Mouse (Mus musculus) megakaryocyte, embryonic 14.5 days (primary cell): ENCODE data around the gene Col6a6. TPM values are rescaled to one million over a fixed set of nuclear protein-coding genes. Genes with fewer than 3 reads are reported as not detected.
"Not testable (repeated sequence)": the region's sequence is repeated elsewhere in the genome, so short reads cannot be mapped to it uniquely, and the experiment has no call there.

ENCODE experiments used
- H3K27me3 ChIP-seq: replicated peaks from 2 replicates; pipeline ENCODE3; 2012; ENCODE audit warnings: inconsistent platforms
- H3K36me3 ChIP-seq: replicated peaks from 2 replicates; pipeline ENCODE3; 2012; ENCODE audit warnings: low read length, inconsistent platforms, mixed read lengths
- H3K4me1 ChIP-seq: 2 replicates; pipeline ENCODE4 v1.6.1; 2012; ENCODE audit warnings: inconsistent platforms
- H3K4me3 ChIP-seq: replicated peaks from 2 replicates; pipeline ENCODE3; 2012; ENCODE audit warnings: moderate library complexity, mild to moderate bottlenecking, inconsistent platforms
- H3K9me3 ChIP-seq: 2 replicates; pipeline ENCODE4 v1.6.1; 2012; ENCODE audit warnings: inconsistent platforms
- FLI1 ChIP-seq: IDR thresholded peaks from 2 replicates; pipeline ENCODE4 v1.6.1; 2012; ENCODE audit warnings: low read length, inconsistent platforms, mixed read lengths
- GATA1 ChIP-seq: IDR thresholded peaks from 3 replicates; pipeline ENCODE4 v1.6.1; 2012; ENCODE audit warnings: mixed read lengths, low read length, inconsistent platforms, borderline replicate concordance
- polyA plus RNA-seq: library from polyadenylated mRNA; stranded (reverse); fragments of >175 nt; gene quantifications from 2 replicates; pipeline ENCODE4 v1.2.3, GENCODE M21; 2012; ENCODE audit warnings: low replicate concordance; ENCODE audit not compliant: insufficient read depth

Col6a6 gene
- polyA plus RNA-seq, result 0.12 TPM in 1 of 2 replicates, not detected in the other

GRCm38 (mm10) chr9:105827791-105828385 lies at the start of gene Col6a6:
TSS of gene Col6a6 (minus strand) at chr9:105828160.
- H3K4me3 ChIP-seq, result no peak within 1 kb of the TSS
- H3K4me1 ChIP-seq, result no peaks in the 10 kb centered on the region
- H3K9me3 ChIP-seq, result no peaks in the 10 kb centered on the region
- no peak for TF ChIP-seq FLI1
- TF ChIP-seq GATA1, result no peak
- peaks cover 5% of the 10 kb centered on the region for H3K27me3 ChIP-seq
- no peaks in the 10 kb centered on the region for H3K36me3 ChIP-seq

DNA sequence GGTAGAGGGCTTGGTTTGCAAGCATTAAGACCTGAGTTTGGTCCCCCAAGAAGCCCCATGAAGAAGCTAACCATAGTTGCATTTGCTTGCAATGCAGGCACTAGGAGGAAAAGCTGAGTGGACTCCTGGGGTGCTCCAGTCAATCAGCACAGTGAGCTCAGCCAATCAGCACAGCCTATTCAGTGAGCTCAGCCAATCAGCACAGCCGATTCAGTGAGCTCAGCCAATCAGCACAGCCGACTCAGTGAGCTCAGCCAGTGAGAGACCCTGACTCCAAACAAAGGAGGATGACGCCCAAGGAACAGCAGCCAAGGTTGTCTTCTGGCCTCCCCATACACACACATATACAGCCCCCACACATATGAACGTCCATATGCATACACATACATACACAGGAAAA lies 48.2 kb upstream of the Col6a6 start:
- Histone ChIP-seq H3K4me1 (no peaks in the 10 kb centered on the region), H3K9me3 (no peaks in the 10 kb centered on the region), H3K27me3 (no peaks in the 10 kb centered on the region), H3K4me3 (no peak overlapping the region), H3K36me3 (no peaks in the 10 kb centered on the region)
- no peak for TF ChIP-seq FLI1

GRCm38 (mm10) chr9:105871643-105872042 lies 43.7 kb upstream of the Col6a6 start:
- Histone ChIP-seq H3K4me3 (no peak overlapping the region), H3K9me3 (no peaks in the 10 kb centered on the region), H3K36me3 (no peaks in the 10 kb centered on the region), H3K4me1 (no peaks in the 10 kb centered on the region), H3K27me3 (no peaks in the 10 kb centered on the region)
- TF ChIP-seq GATA1 (no peak), FLI1 (no peak)

DNA sequence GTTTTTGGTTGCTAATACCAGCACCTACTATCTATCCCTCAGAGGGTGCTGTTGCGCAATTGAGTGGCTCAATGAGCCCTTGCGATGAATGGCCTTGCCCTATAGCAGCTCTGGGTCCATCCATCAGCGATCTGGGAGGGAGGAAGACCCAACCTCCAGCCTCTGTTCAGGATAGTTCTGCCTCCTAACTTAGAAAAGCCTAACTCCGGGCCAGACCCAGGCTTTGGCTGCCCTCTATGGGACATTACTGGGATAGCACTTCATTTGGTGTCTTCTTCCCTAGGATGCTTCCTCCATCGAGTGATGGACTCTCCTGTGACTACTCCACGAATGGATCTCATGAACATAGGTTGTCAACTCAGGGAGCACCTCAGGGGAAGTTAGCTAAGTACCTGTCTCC lies 29.8 kb upstream of the Col6a6 start:
- Histone ChIP-seq H3K9me3 (no peaks in the 10 kb centered on the region), H3K36me3 (no peaks in the 10 kb centered on the region), H3K4me1 (no peaks in the 10 kb centered on the region), H3K4me3 (no peak overlapping the region), H3K27me3 (no peaks in the 10 kb centered on the region)
- no peak for TF ChIP-seq FLI1
- TF ChIP-seq GATA1, result no peak

DNA sequence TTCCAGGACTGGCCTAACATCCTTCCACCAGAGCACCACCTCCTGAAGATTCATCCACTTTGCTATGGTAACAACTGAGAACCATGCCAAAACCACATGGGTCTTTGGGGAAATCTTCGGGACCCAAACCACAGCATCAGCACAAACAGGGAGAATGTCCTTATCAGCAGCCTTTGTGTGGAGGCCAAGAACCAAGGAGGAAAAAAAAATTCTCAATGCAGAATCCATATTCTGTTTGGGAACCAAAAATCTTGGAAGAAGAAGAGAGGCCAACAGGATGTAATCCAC lies 24.8 kb upstream of the Col6a6 start:
- H3K27me3 ChIP-seq, result no peaks in the 10 kb centered on the region
- no peaks in the 10 kb centered on the region for H3K36me3 ChIP-seq
- H3K4me3 ChIP-seq, result no peak overlapping the region

DNA sequence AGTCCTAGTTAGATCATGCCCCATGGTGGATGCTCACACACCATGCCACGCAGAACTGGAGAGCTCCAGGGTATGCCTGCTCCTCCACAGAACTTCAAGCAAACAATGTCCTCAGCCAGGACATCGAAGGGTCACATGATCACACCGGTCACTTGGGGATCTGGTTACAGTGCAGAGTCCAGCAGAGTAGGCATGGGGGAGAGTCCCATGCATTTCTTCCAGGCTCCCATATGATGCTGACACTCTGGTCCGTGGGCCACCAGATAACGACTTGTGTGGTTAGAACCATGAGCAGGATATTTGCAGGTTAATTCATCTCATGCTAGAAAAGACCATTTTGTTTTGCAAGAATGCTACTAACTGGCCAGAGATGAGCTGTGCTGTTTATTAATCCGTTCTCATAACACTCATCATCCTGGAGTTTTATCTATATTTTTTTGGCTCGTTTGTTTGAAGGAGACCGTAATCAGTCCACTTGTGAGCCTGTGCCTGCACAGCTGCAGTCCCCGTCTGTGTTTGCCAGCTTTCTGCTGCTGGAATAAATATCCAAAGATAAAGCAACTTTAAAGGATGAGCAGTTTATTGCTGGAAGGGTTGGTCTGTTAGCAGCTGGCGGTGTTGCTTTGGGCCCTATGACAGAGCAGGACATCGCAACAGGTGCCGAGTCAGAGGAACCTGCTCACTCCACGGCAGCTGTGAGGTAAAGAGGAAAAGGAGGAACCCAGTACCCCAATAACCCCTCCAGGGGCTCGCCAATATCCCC lies 24.2 kb upstream of the Col6a6 start:
- H3K27me3 ChIP-seq, result no peaks in the 10 kb centered on the region
- H3K9me3 ChIP-seq, result no peaks in the 10 kb centered on the region
- no peaks in the 10 kb centered on the region for H3K36me3 ChIP-seq
- TF ChIP-seq GATA1, result no peak
- TF ChIP-seq FLI1, result no peak
- no peak overlapping the region for H3K4me3 ChIP-seq
- H3K4me1 ChIP-seq, result no peaks in the 10 kb centered on the region

More for the DNA sequence above, 24.8 kb upstream of the Col6a6 start:
- Histone ChIP-seq H3K4me1 (no peaks in the 10 kb centered on the region), H3K9me3 (no peaks in the 10 kb centered on the region)
- TF ChIP-seq FLI1 (no peak), GATA1 (no peak)

DNA sequence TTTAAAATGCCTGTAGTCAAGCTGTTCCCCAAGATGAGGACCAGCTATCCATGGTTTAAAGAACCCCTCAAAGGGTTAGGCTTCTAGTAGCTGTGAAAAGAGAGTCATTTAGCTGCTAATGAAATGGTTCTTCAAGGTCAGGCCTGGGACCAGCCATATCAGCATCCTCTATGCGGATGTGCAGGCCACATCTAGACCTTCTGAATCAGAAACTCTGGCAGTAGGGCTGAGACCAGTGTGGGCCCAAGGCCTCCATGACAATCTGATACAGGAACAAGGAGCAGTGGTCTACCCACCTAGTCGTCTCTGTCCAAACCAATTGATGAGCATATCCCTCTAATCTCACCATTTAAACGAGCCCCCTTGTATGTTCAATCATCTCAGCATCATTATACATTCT lies 23.1 kb upstream of the Col6a6 start:
- no peaks in the 10 kb centered on the region for H3K4me1 ChIP-seq

DNA sequence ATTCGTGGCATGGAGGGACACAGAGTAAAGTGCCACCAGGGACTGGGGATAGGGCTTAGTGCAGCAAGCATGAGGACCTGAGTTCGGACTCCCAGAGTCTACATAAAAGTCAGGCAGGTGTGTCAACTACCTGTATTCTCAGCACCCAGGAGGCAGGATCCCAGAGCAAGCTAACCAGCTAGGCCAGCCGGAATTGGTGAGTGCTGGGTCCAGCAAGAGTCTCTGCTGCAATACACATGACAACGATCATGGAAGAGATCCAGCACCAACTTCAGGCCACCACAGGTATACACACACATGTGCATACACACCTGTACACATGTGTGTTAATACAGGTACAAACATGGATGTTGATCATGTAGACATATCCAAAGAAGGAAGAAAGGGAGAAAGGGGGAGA lies 20.4 kb upstream of the Col6a6 start:
- Histone ChIP-seq H3K4me1 (no peaks in the 10 kb centered on the region), H3K36me3 (no peaks in the 10 kb centered on the region), H3K4me3 (no peak overlapping the region), H3K9me3 (no peaks in the 10 kb centered on the region), H3K27me3 (no peaks in the 10 kb centered on the region)
- TF ChIP-seq GATA1, result no peak
- TF ChIP-seq FLI1, result no peak

More for the DNA sequence above, 23.1 kb upstream of the Col6a6 start:
- Histone ChIP-seq H3K27me3 (no peaks in the 10 kb centered on the region), H3K9me3 (no peaks in the 10 kb centered on the region), H3K4me3 (no peak overlapping the region), H3K36me3 (no peaks in the 10 kb centered on the region)
- TF ChIP-seq FLI1, result no peak
- TF ChIP-seq GATA1, result no peak

DNA sequence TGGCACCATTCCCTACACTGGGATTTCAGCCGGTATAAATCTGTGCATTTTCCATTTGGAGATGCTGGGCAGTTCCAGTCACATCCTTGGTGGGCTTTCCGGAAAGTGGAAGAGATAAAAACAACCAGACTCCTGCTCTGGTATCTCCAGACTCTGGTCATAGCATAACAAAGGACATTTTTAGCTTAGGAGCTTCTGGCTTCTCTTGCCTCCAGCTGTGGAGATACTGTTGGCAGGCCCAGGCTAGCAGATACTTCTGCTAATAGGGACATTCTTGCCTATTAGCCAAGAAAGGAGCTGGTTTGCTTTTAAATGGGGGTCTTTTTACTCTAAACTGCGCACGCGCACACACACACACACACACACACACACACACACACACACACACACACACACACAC lies 19.3 kb upstream of the Col6a6 start:
- H3K9me3 ChIP-seq, result 0 out of 2 replicates have a peak, but pooled peaks cover under 1% of the 10 kb centered on the region
- no peaks in the 10 kb centered on the region for H3K4me1 ChIP-seq
- H3K4me3 ChIP-seq, result no peak overlapping the region
- H3K27me3 ChIP-seq, result no peaks in the 10 kb centered on the region
- no peak for TF ChIP-seq GATA1
- no peaks in the 10 kb centered on the region for H3K36me3 ChIP-seq

DNA sequence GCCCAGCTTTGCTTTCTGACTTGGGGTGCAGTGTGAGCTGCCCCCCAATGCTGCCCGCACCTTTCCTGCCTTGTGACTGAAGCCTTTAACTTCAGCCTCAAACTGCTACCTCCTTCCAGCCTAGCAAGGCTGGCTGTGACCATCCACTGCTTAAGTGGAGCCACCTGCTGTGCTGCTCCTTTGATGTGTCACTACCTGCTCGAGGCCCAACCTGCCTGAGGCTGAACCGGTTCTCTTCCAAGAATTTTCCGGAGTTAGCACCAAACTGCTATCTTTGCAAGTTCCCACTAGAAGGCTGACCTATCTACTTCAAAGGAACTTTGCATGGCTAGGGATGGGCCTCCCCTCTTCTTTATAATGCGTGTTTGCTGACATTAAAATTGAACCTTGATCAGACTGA lies 13.4 kb upstream of the Col6a6 start:
- peaks cover 10% of the 10 kb centered on the region; the same call in 1 of the 2 replicates for H3K9me3 ChIP-seq
- not testable (repeated sequence) for H3K27me3 ChIP-seq, H3K4me3 ChIP-seq, H3K36me3 ChIP-seq, H3K4me1 ChIP-seq

GRCm38 (mm10) chr9:105839147-105839515 lies 11.2 kb upstream of the Col6a6 start:
- no peaks in the 10 kb centered on the region for H3K27me3 ChIP-seq
- no peak overlapping the region for H3K4me3 ChIP-seq
- no peaks in the 10 kb centered on the region for H3K36me3 ChIP-seq
- TF ChIP-seq GATA1 (no peak), FLI1 (no peak)
- H3K9me3 ChIP-seq, result peaks cover 13% of the 10 kb centered on the region
- no peaks in the 10 kb centered on the region for H3K4me1 ChIP-seq
